Mouse (Mus musculus) thymus, adult 2 months (tissue): ENCODE measurements around the gene Stab1. TPM values are rescaled to one million over a fixed set of nuclear protein-coding genes. Genes with fewer than 3 reads are reported as not detected.

Experiments used
- DNase-seq: peaks from one replicate; pipeline ENCODE4 v3.0.0; 2021
- H3K27ac ChIP-seq: fragments of 200-500 bp; 2 replicates; pipeline ENCODE4 v1.5.1; 2012; ENCODE audit warnings: low read length, control low read depth; ENCODE audit not compliant: control insufficient read depth, insufficient read depth
- H3K27me3 ChIP-seq: fragments of 200-500 bp; 2 replicates; pipeline ENCODE4 v1.6.1; 2012; ENCODE audit warnings: mild to moderate bottlenecking, low read length, moderate library complexity, mixed read lengths; ENCODE audit not compliant: control insufficient read depth, insufficient read depth
- H3K36me3 ChIP-seq: fragments of 200-500 bp; 2 replicates; pipeline ENCODE4 v1.6.1; 2012; ENCODE audit warnings: mild to moderate bottlenecking, low read length, moderate library complexity; ENCODE audit not compliant: control insufficient read depth, insufficient read depth
- H3K4me1 ChIP-seq: fragments of 200-500 bp; replicated peaks from 2 replicates; pipeline ENCODE4 v1.6.1; 2012; ENCODE audit warnings: low read length; ENCODE audit not compliant: control insufficient read depth, insufficient read depth
- H3K4me3 ChIP-seq: fragments of 200-500 bp; 2 replicates; pipeline ENCODE4 v1.5.1; 2012; ENCODE audit warnings: mild to moderate bottlenecking, low read length, control low read depth, moderate library complexity; ENCODE audit not compliant: control insufficient read depth, insufficient read depth
- CTCF ChIP-seq: fragments of 200-500 bp; IDR thresholded peaks from 2 replicates; pipeline ENCODE4 v1.5.1; 2012; ENCODE audit warnings: mild to moderate bottlenecking, control low read depth, low read length, moderate library complexity, borderline replicate concordance; ENCODE audit not compliant: control insufficient read depth, poor library complexity, insufficient read depth; ENCODE audit errors: extremely low read depth
- POLR2A ChIP-seq: fragments of 200-500 bp; IDR thresholded peaks from 2 replicates; pipeline ENCODE4 v1.6.1; 2012; ENCODE audit warnings: mild to moderate bottlenecking, low read length, control low read depth, moderate library complexity; ENCODE audit not compliant: control insufficient read depth, poor library complexity, insufficient read depth; ENCODE audit errors: extremely low read depth
- WGBS: fragments of 180-500 bp; shearing (Covaris S2); methylation state at CpG from one replicate; pipeline ENCODE4 v1.1.7; 2018; 5-methylcytosine and 5-hydroxymethylcytosine counted together
- polyA plus RNA-seq: library from polyadenylated mRNA; depleted of rRNA; stranded (reverse); fragments of >200 nt; gene quantifications from 2 replicates; pipeline ENCODE4 v1.2.3, GENCODE M21; 2012

Gene Stab1
- polyA plus RNA-seq, 1 experiment = 26.7 TPM

DNA sequence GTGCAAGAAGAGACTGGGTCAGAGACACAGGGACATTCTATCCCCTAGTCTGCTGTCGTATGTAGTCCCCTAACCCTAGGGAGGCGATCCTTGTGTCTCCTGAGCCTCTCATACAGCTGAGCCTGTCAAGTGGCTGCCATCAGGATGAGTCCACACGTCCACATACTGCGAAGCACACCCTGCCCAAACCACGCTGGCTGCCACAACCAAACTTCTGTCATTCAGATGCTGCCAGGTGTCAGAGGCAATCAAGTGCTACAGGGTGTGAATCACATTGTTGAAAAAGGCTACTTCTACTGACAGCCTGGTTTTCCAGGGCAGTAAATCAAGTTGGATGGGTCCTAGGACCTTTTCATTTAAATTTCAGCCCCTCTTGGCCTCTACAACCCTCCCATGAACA lies 9.3 kb upstream of the Stab1 start:
- H3K27me3 ChIP-seq = no peaks in the 10 kb centered on the region
- H3K4me3 ChIP-seq = no peak overlapping the region
- H3K27ac ChIP-seq = no peak overlapping the region
- 85% methylated on average over 5 of the region's 5 CpGs for whole genome bisulfite sequencing
- H3K36me3 ChIP-seq = peaks cover 85% of the 10 kb centered on the region
- no peak for TF ChIP-seq POLR2A
- TF ChIP-seq CTCF = no peak
- no peak for DNase-seq
- H3K4me1 ChIP-seq = no peaks in the 10 kb centered on the region

GRCm38 (mm10) chr14:31177287-31177686 lies 8.8 kb upstream of the Stab1 start:
- DNase-seq = no peak
- Histone ChIP-seq H3K27me3 (no peaks in the 10 kb centered on the region), H3K4me3 (no peak overlapping the region), H3K27ac (no peak overlapping the region), H3K4me1 (no peaks in the 10 kb centered on the region), H3K36me3 (peaks cover 85% of the 10 kb centered on the region)
- TF ChIP-seq CTCF = no peak
- no peak for TF ChIP-seq POLR2A
- 93% methylated on average over 16 of the region's 16 CpGs for WGBS

DNA sequence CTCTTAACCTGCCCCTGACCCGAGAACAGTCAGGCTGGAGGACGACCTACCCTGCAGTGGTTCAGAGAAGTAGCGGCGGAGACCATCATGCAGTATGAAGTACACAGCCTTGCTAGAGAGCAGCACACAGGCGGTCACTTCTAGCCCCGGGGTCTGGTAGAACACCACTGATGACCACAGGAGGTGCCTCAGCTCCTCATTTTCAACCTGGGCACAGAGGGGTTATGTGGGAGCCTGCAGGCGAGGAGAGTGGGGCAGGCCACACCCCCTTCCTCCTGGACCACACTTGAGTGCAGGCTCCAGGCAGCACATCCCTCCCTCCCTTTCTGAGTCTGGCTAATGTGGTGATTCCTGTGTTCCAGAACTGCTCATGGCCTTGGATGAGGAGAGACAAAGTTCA lies 5.1 kb upstream of the Stab1 start:
- Histone ChIP-seq H3K36me3 (peaks cover 64% of the 10 kb centered on the region), H3K4me3 (no peak overlapping the region), H3K4me1 (no peaks in the 10 kb centered on the region), H3K27me3 (no peaks in the 10 kb centered on the region), H3K27ac (no peak overlapping the region)
- 92% methylated on average over 7 of the region's 7 CpGs for WGBS
- no peak for DNase-seq
- TF ChIP-seq POLR2A = no peak
- TF ChIP-seq CTCF = no peak

DNA sequence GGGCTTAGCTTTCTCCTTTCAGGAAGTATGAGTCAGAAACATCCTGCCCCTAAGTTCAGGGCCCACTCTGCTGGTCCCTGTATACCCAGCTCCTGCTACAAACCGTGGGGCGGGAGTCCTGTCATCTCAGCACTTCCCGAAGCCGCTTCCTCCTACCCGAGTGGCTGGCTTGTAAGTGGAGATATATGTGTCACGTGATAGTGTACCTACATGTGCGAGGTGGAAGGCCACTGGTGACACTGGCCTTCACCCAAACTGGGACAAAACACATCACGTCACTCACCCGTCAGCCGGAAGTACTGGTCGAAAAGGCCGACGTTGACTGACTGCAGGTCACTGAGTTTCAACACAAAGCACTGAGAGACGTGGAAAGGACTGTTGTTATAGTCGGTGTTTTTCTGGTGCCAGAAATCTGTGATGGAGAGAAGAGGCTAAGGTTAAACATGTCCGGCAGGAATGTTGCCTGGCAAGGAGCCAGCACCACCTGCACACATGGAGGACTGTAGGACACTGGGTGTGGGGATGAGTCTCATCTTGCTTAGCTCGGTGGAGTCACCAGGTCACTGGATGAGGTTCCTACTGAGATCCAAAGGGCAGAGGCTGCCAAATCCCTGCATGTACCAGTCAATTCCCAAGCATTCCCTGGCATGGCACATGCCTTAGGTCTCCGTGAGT lies 4.5 kb upstream of the Stab1 start:
- DNase-seq = no peak

GRCm38 (mm10) chr14:31171821-31172220 lies 3.4 kb upstream of the Stab1 start:
- Histone ChIP-seq H3K27ac (no peak overlapping the region), H3K36me3 (peaks cover 52% of the 10 kb centered on the region), H3K27me3 (no peaks in the 10 kb centered on the region), H3K4me1 (no peaks in the 10 kb centered on the region), H3K4me3 (no peak overlapping the region)
- DNase-seq = no peak
- TF ChIP-seq POLR2A (no peak), CTCF (no peak)
- 96% methylated on average over 15 of the region's 15 CpGs for WGBS

More for the DNA sequence above, 4.5 kb upstream of the Stab1 start:
- H3K27me3 ChIP-seq = no peaks in the 10 kb centered on the region
- no peak overlapping the region for H3K27ac ChIP-seq
- no peak overlapping the region for H3K4me3 ChIP-seq
- WGBS = 91% methylated on average over 18 of the region's 18 CpGs
- peaks cover 63% of the 10 kb centered on the region for H3K36me3 ChIP-seq
- no peaks in the 10 kb centered on the region for H3K4me1 ChIP-seq
- no peak for TF ChIP-seq CTCF
- TF ChIP-seq POLR2A = no peak

- Histone ChIP-seq H3K4me1 (no peaks in the 10 kb centered on the region), H3K4me3 (no peak overlapping the region), H3K27me3 (no peaks in the 10 kb centered on the region), H3K27ac (no peak overlapping the region), H3K36me3 (peaks cover 48% of the 10 kb centered on the region)
- DNase-seq = no peak
- TF ChIP-seq POLR2A (no peak), CTCF (no peak)
- WGBS = 95% methylated on average over 11 of the region's 11 CpGs
These were observed 2.9 kb upstream of the Stab1 start for GRCm38 (mm10) chr14:31171386-31171785.

DNA sequence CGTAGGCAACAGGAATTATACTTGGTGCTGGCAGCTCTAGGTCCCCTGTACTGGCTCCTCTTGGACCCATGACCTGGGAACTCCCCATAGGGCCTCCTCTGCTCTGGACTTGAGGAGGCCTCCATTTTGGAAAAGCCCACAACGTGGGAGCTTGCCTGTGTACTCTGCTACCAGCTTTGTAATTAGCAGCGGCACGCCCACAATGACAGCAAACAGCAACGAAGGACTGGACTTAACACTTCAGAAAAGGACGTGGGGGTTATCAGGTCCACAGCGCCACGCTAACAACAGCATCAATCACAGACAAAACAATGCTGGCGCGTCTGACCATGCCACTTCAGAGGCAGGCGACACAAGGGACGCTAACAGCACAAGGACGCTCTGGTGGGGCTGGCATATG lies 2.5 kb upstream of the Stab1 start:
- TF ChIP-seq POLR2A = no peak
- no peak for TF ChIP-seq CTCF
- H3K27ac ChIP-seq = no peak overlapping the region
- 97% methylated on average over 13 of the region's 13 CpGs for WGBS
- no peak for DNase-seq
- H3K4me1 ChIP-seq = no peaks in the 10 kb centered on the region
- peaks cover 44% of the 10 kb centered on the region for H3K36me3 ChIP-seq
- H3K4me3 ChIP-seq = no peak overlapping the region
- no peaks in the 10 kb centered on the region for H3K27me3 ChIP-seq
